In genomic region chr10:20405471-20405870, GRCm38 (mm10) we compare ENCODE assay signal across 8 mouse cellular contexts. TPM values are rescaled to one million over a fixed set of nuclear protein-coding genes. Genes with fewer than 3 reads are reported as not detected.
A peak's percentile ranks its signal among the peaks of the same experiment; 100 is the strongest.
DNase-seq lines count a peak whose midpoint lies in the region; ATAC-seq and TF ChIP-seq lines count a peak whose summit lies in the region.

No protein-coding gene starts in this region.

- H3K27me3 ChIP-seq in kidney, embryonic 15.5 days: no peaks in the 10 kb centered on the region
- no peaks in the 10 kb centered on the region for H3K27me3 ChIP-seq in lung, postnatal 0 days (replicated peaks; ENCODE audit: insufficient read depth, low read length)

- WGBS in kidney, embryonic 15.5 days: 90% methylated on average over 2 of the region's 2 CpGs
- WGBS in lung, postnatal 0 days: 70% methylated on average over 2 of the region's 2 CpGs

- no peak overlapping the region for H3K4me2 ChIP-seq in kidney, embryonic 15.5 days
- H3K4me2 ChIP-seq in lung, postnatal 0 days (replicated peaks; ENCODE audit: low read depth, low read length): no peak overlapping the region

- peak; percentile 93; the same call in 1 of the 2 replicates for TF ChIP-seq CTCF in gastrocnemius, adult 2 months (IDR thresholded peaks at IDR 0.05)
- peak; percentile 99 for TF ChIP-seq CTCF in lung, postnatal 0 days (IDR thresholded peaks at IDR 0.05)

- H3K9me3 ChIP-seq in kidney, embryonic 15.5 days (replicated peaks): no peaks in the 10 kb centered on the region
- H3K9me3 ChIP-seq in lung, postnatal 0 days (ENCODE audit: low read length): no peaks in the 10 kb centered on the region

- H3K9ac ChIP-seq in kidney, embryonic 15.5 days: no peak overlapping the region
- H3K9ac ChIP-seq in lung, postnatal 0 days (replicated peaks; ENCODE audit: low read depth): no peak overlapping the region

- no peaks in the 10 kb centered on the region for H3K36me3 ChIP-seq in kidney, embryonic 15.5 days
- H3K36me3 ChIP-seq in lung, postnatal 0 days (ENCODE audit: insufficient read depth, low read length): no peaks in the 10 kb centered on the region

- DNase-seq in adrenal gland, adult (ENCODE audit: inconsistent age in 2 of 2, low spot score in 1 of 2): peak; percentile 32 to 79
- no peak for DNase-seq in adrenal gland, postnatal 4 days (ENCODE audit: low spot score in 2 of 2)
- DNase-seq in urinary bladder, postnatal 25 days (ENCODE audit: low spot score): peak; percentile 15
- DNase-seq in urinary bladder, adult 2 months (ENCODE audit: low spot score): no peak
- DNase-seq in gastrocnemius, adult 2 months: peak; percentile 58
- DNase-seq in lung, postnatal 0 days (ENCODE audit: low spot score): peak; percentile 89
- peak; percentile 32 for DNase-seq in retina, postnatal 7 days (ENCODE audit: low read depth, low spot score)

- H3K4me1 ChIP-seq in kidney, embryonic 15.5 days: no peaks in the 10 kb centered on the region
- peaks cover 6% of the 10 kb centered on the region; the same call in 1 of the 2 replicates for H3K4me1 ChIP-seq in lung, postnatal 0 days (ENCODE audit: insufficient read depth, low read depth, low read length)

- peak; percentile 40; the same call in 1 of the 2 replicates for ATAC-seq in kidney, embryonic 15.5 days (replicated peaks; ENCODE audit: low FRiP score)
- ATAC-seq in lung, postnatal 0 days: peak; percentile 29; the same call in 1 of the 2 replicates

- H3K27ac ChIP-seq in gastrocnemius, adult 2 months: no peak overlapping the region
- no peak overlapping the region for H3K27ac ChIP-seq in kidney, embryonic 15.5 days
- no peak overlapping the region for H3K27ac ChIP-seq in lung, postnatal 0 days (ENCODE audit: low read length)

- 0 out of 2 replicates have a peak, but pooled peaks have one; percentile 7 for TF ChIP-seq EP300 in lung, postnatal 0 days (IDR thresholded peaks at IDR 0.05)

- no peak overlapping the region for H3K4me3 ChIP-seq in gastrocnemius, adult 2 months
- H3K4me3 ChIP-seq in kidney, embryonic 15.5 days (replicated peaks): no peak overlapping the region
- no peak overlapping the region for H3K4me3 ChIP-seq in lung, postnatal 0 days (ENCODE audit: low read depth, low read length)

- intact Hi-C loops in gastrocnemius, adult 2 months (cut with DNase I): loop anchor here (2.0 kb wide), 1 partner anchor 523 kb away; no protein-coding TSS in a partner anchor

RNA-seq across cellular contexts. Expression of gene Mtfr2, which starts 57.9 kb away (rescaled TPM):
- total RNA-seq in adrenal gland, postnatal 4 days (2021): 1 to 10 TPM; 3.3 to 3.5 TPM
- 0.78 and 0.91 TPM in 2 replicates for polyA plus RNA-seq in urinary bladder, adult 2 months (2012; rRNA removed)
- total RNA-seq in gastrocnemius, adult 2 months (2021): not detected
- polyA plus RNA-seq in kidney, embryonic 15.5 days (2015; fragmentation: Nextera tagmentation; extraction: Ambion mirVana): 2.4 and 2.7 TPM in 2 replicates
- 0.29 and 0.63 TPM in 2 replicates for polyA plus RNA-seq in lung, postnatal 0 days (2015; fragmentation: Nextera tagmentation; extraction: Ambion mirVana)

Comparison
In these comparisons a context has a peak if more than half of its experiments do, and no peak if none do; other contexts are left out.
1. DNase-seq: peak in adrenal gland, adult (2 of 2), urinary bladder, postnatal 25 days (single experiment), gastrocnemius, adult 2 months (single experiment), lung, postnatal 0 days (single experiment) and retina, postnatal 7 days (single experiment); none in adrenal gland, postnatal 4 days (0 of 2) and urinary bladder, adult 2 months (single experiment).